ENCODE assay signal across 34 mouse cellular contexts in genomic region chr5:37087786-37088185, GRCm38 (mm10). TPM values are rescaled to one million over a fixed set of nuclear protein-coding genes. Genes with fewer than 3 reads are reported as not detected.
"Had no signal": no experiment of that assay in that cellular context is flagged by ENCODE, and none has a peak within 500 bp of the region (broad histone marks: within the 10 kb centered on the region; RNA-seq: fewer than 3 reads in every experiment).

No protein-coding gene starts in this region.

- DNase-seq: gastrocnemius, adult 2 months; gastrocnemius, postnatal 10 days; gastrocnemius, postnatal 25 days; heart, adult 18-20 months; heart, postnatal 10 days; heart, postnatal 4 days; kidney, adult 18-20 months; kidney, adult 8-10 months; kidney, postnatal 10 days; kidney, postnatal 4 days; left cerebral cortex, postnatal 4 days had no signal

- ATAC-seq: hindbrain, embryonic 16.5 days; liver, embryonic 12.5 days had no signal

- H3K9me3 ChIP-seq: heart, embryonic 10.5 days; heart, embryonic 12.5 days; hindbrain, embryonic 10.5 days; hindbrain, embryonic 12.5 days; limb, embryonic 13.5 days; limb, embryonic 15.5 days; liver, embryonic 12.5 days had no signal

- H3K4me3 ChIP-seq: gastrocnemius, adult 2 months; heart, embryonic 10.5 days; heart, embryonic 12.5 days; hindbrain, embryonic 10.5 days; hindbrain, embryonic 12.5 days; layer of hippocampus, adult 2 months; left cerebral cortex, adult 2 months; limb, embryonic 13.5 days; limb, embryonic 15.5 days; liver, embryonic 12.5 days had no signal

- H3K4me1 ChIP-seq: liver, embryonic 12.5 days had no signal

- H3K9ac ChIP-seq: heart, embryonic 12.5 days; hindbrain, embryonic 12.5 days; hindbrain, embryonic 14.5 days; limb, embryonic 13.5 days; limb, embryonic 15.5 days; liver, embryonic 12.5 days; liver, embryonic 14.5 days had no signal

- H3K27ac ChIP-seq: gastrocnemius, adult 2 months; heart, embryonic 10.5 days; hindbrain, embryonic 10.5 days; hindbrain, embryonic 12.5 days; hindbrain, embryonic 14.5 days; layer of hippocampus, adult 2 months; left cerebral cortex, adult 2 months; limb, embryonic 13.5 days; limb, embryonic 15.5 days; liver, embryonic 12.5 days; liver, embryonic 14.5 days had no signal

- H3K4me2 ChIP-seq: heart, embryonic 12.5 days; hindbrain, embryonic 12.5 days; hindbrain, embryonic 14.5 days; limb, embryonic 13.5 days; limb, embryonic 15.5 days; liver, embryonic 12.5 days had no signal

- H3K36me3 ChIP-seq: heart, embryonic 10.5 days; heart, embryonic 12.5 days; hindbrain, embryonic 10.5 days; hindbrain, embryonic 12.5 days; limb, embryonic 13.5 days; limb, embryonic 15.5 days; liver, embryonic 12.5 days had no signal

RNA-seq across cellular contexts. Expression of gene Gm1043, which starts 2.6 kb away (rescaled TPM):
- total RNA-seq: gastrocnemius, adult 2 months; gastrocnemius, postnatal 10 days; gastrocnemius, postnatal 25 days; gastrocnemius, postnatal 4 days; granulocyte monocyte progenitor cell, adult 5-6 weeks; heart, postnatal 10 days; heart, postnatal 25 days; heart, postnatal 4 days; liver, adult 2 months had no signal
- polyA plus RNA-seq: heart, embryonic 10.5 days; heart, embryonic 12.5 days; heart, embryonic 14.5 days; heart, embryonic 16.5 days; intestine, embryonic 14.5 days; kidney, embryonic 14.5 days; kidney, embryonic 16.5 days; limb, embryonic 11.5 days; liver, embryonic 12.5 days; liver, embryonic 14.5 days; liver, embryonic 16.5 days had no signal
